Mouse (Mus musculus): ENCODE data around the gene Dio1. TPM values are rescaled to one million over a fixed set of nuclear protein-coding genes. Genes with fewer than 3 reads are reported as not detected.

Gene Dio1
- total RNA-seq, 1 experiment from 2014 or later: not detected

DNA sequence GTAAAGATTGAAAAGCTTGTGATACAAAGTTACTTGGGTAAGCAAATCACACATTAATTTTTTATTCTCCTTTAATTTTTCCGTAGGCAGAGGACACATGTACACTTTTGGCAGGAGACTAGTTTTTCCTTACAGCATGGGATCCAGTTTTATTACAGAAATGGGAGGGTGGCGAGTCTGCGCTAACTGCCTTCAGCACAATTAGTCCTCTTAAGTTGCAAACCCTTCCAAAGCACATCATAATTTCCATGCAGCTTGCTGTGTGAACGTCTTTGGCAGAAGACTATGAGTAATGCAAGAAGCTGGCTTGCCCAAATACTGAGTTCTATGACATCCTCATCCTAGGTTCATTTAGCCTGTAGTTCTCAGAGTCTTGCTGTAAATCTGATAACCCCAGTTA, 33.3 kb downstream of the Dio1 start:
- no peak for ATAC-seq (replicated peaks in 1 of 2; ENCODE audit: insufficient read depth in 1 of 2, low FRiP score in 2 of 2, low TSS enrichment in 1 of 2, low read depth in 1 of 2, poor library complexity in 2 of 2, severe bottlenecking in 2 of 2)

DNA sequence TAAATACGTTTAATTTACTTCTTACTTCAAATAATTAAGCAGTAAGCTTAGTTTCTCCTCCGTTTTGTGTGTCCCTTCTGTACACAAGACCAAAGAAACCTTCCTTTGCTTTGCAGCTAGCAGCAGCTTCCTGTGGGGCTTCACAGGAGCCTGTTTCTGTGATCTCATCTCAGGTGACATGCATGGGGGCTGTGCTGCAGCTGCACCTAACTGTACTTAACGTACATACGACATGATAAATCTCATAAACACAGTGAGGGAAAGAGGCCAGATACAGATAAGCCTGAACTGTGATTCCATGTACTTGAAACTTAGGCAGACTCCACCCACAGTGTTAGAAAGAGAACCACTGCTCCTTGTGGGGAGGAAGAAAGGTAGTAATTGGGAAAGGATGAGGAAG, 47.0 kb downstream of the Dio1 start:
- ATAC-seq (replicated peaks in 1 of 2; ENCODE audit: insufficient read depth in 1 of 2, low FRiP score in 2 of 2, low TSS enrichment in 1 of 2, low read depth in 1 of 2, poor library complexity in 2 of 2, severe bottlenecking in 2 of 2): no peak

DNA sequence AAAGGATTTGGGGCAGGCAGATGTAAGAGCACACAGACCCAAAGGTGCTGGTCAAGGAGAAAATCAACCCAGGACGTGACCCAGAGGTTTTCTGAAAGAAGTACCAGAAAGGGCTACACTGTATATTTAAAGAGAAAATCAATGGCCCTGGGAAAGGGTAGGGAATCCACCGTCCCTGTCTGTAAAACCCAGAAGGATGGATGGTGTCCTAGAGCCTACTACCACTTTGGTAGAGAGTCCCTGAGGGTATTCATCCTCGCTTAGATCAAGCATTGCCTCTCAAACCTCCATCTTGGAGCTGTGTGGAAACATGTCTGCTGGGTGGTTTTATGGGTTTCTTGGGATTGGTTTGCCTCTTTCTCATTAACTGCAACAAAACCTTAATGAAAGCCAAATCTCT, 52.6 kb downstream of the Dio1 start:
- no peak for ATAC-seq (replicated peaks in 1 of 2; ENCODE audit: insufficient read depth in 1 of 2, low FRiP score in 2 of 2, low TSS enrichment in 1 of 2, low read depth in 1 of 2, poor library complexity in 2 of 2, severe bottlenecking in 2 of 2)

DNA sequence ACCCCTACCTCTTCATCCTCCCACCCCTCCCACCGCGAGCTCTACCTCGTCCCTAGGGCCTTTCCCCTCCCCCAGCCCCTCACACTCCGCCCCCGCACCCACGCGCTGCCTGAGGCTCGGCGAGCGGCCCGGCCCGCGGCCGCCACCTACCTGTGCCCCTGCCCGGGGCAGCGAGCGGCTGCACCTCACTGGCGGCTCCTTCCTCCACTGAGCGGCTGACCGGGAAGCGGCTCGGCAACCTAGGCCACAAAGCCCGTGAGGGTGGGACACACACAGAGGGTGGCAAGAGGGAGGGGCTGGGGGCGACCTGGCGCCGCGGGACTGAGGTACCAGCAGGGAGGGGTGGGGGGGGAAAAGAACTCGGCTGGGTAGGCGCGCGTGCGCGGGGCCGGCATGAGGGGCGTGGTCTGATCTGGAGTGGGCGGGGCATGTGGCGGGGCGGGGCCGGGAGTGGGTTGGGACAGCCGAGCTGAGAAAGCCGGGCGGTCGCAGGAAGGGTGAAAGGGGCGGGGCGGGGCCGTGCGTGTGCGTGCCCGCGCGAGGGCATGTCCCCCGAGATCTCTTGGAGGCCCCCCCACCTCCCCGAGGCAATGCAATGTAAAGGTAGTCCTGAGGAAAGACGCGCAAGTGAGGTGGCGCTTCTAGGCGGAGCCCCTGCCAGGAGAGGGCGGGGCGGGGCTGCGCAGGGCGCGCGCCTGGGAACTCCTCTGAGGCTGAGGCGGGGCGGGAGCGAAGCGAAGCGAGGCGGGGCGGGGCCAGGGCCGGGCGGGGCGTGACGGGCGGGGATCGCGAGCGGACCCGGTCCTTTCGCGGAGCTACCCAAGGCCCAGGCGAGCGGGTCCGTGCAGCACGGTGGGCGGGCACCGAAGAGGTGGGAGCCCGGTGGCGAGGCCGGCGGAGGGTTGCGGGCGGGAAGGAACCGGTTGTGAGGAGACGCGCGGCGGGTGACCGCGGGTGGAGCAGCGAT, 53.6 kb downstream of the Dio1 start, which contains the start of the genes Lrrc42 and Hspb11:
Lrrc42 (minus strand) TSS at position 408 of the 967 bp plus-strand sequence.
Hspb11 (plus strand) TSS at position 469 of the 967 bp plus-strand sequence.
- peak; percentile 91 to 93 for ATAC-seq (replicated peaks in 1 of 2; ENCODE audit: insufficient read depth in 1 of 2, low FRiP score in 2 of 2, low TSS enrichment in 1 of 2, low read depth in 1 of 2, poor library complexity in 2 of 2, severe bottlenecking in 2 of 2)

DNA sequence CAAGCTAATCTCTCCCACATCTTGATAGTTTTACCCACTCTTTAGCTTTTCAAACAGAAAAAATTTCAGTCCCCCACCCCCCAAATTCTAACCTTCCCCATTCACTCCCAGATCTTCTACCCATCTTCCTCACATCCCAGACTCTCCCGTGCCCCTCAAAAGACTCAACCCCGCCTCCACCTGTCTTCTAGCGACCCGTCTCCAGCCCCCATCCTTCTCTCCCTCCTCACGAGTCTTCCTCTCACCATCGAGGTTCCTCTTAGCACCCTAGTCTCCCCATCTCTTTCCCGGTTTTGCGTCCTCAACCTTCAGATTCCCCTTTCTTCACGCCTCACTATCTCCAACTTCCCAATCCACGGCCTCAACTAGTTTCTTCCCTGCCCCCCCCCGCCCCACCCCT, 54.4 kb downstream of the Dio1 start:
- no peak for ATAC-seq (replicated peaks in 1 of 2; ENCODE audit: insufficient read depth in 1 of 2, low FRiP score in 2 of 2, low TSS enrichment in 1 of 2, low read depth in 1 of 2, poor library complexity in 2 of 2, severe bottlenecking in 2 of 2)

DNA sequence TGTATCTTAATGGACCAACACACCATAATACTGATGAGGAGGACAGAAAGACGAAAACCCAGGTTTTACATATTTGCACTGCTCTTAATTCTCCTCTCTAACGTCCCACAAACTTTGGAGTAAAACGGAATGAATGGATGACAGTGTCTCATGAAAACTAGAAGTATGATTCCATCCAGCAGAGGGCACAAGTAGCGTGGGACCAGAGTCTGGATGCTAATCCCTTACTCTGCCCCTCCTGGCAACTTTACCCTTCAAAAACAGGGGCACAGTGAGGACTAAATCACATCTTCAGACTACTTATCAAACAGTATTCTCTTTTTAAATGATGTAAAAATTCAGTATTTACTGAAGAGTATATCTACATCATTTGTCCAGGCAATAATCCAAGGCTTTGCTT, 56.5 kb downstream of the Dio1 start:
- ATAC-seq (replicated peaks in 1 of 2; ENCODE audit: insufficient read depth in 1 of 2, low FRiP score in 2 of 2, low TSS enrichment in 1 of 2, low read depth in 1 of 2, poor library complexity in 2 of 2, severe bottlenecking in 2 of 2): no peak

DNA sequence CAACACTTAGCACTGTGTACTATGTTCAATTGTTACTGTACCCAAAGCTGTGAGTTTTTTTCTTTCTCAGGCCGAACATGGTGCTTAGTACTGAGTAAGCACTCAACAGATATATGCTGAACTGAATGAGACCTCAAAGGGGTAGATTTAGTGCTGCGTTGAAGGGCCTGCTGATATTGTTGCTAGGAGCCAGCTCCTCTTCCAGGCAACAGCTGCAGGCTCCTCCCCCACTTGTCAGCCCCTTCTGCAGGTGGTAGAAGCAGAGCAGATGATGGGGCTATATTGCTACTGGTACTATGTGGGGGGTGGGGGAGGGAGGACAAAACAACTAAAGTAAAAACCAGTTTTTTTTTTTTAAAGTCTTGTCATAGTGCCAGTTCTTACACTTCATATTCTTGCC, 57.5 kb downstream of the Dio1 start:
- ATAC-seq (replicated peaks in 1 of 2; ENCODE audit: insufficient read depth in 1 of 2, low FRiP score in 2 of 2, low TSS enrichment in 1 of 2, low read depth in 1 of 2, poor library complexity in 2 of 2, severe bottlenecking in 2 of 2): no peak

DNA sequence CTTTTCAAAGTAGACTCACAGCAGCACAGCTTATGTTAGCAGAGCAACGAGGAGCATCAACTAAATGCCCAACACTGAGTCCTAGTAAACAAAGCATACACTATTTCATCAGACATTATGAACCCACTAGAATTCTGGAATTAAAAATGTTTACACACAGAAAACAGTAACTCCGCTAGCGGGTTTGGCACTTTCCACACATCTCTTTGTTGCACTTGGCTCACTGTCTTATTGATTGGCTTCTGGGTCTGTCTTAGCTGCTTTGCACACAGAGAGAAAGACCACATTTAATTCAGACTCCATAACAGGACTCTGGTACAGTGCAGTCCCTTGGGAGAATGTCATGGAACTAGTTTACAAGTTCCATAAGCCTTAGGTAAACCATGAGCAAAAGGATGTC, 58.9 kb downstream of the Dio1 start:
- no peak for ATAC-seq (replicated peaks in 1 of 2; ENCODE audit: insufficient read depth in 1 of 2, low FRiP score in 2 of 2, low TSS enrichment in 1 of 2, low read depth in 1 of 2, poor library complexity in 2 of 2, severe bottlenecking in 2 of 2)

DNA sequence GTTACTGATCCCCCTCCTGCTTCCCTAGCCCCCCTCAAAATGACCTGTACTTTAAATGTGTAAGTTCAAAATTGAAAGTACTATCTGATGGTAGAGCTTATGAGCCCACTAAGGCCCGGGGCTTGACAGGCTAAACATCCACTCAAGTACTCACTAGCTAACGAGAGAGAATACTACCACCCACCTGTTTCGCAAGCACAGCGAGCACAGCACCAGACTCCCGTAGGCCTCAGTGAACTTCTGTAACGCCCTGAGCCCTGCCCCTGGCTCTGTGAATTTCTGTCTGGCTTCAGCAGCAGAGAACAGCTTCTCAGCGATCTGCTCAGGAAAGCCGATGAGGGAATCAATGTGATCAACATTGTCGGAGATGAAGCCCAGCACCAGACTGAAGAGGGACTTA, 59.9 kb downstream of the Dio1 start:
- ATAC-seq (replicated peaks in 1 of 2; ENCODE audit: insufficient read depth in 1 of 2, low FRiP score in 2 of 2, low TSS enrichment in 1 of 2, low read depth in 1 of 2, poor library complexity in 2 of 2, severe bottlenecking in 2 of 2): no peak

DNA sequence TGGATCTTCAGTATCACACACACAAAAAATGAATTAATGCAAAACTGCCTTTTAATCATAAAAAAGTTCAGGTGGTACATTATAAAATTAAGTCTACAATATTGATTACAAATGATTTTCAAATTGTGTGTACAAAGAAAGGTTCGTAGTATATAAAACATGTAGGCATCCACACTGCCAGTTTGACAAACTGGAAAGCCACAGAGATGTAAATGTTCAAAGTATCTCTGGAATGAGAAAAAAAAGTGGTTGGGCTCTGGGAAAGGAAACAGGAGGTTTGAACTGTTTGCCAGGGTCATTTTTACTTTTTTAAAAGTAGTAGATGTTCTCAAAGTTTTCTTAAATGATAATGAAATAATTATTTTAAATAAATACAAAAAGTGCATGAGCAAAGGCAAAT, 60.9 kb downstream of the Dio1 start:
- no peak for ATAC-seq (replicated peaks in 1 of 2; ENCODE audit: insufficient read depth in 1 of 2, low FRiP score in 2 of 2, low TSS enrichment in 1 of 2, low read depth in 1 of 2, poor library complexity in 2 of 2, severe bottlenecking in 2 of 2)

DNA sequence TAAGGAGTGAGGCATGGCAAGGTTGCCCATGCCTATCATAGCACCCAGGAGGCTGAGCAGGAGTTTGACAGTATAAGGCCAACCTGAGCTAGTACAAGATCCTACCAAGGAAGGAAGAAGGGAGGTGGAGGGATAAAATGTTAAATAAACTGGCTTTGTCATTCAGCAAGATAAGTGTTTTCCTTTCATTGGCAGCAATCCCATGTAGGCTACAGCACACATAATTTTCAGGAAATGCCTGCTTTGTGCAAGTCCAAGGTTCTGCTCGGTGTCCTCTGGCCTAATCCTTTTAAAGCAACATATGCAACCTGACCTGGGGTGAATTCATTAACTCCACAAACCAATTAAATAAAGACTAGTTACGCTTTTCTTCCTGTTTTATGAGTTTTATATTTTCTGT, 61.6 kb downstream of the Dio1 start:
- no peak for ATAC-seq (replicated peaks in 1 of 2; ENCODE audit: insufficient read depth in 1 of 2, low FRiP score in 2 of 2, low TSS enrichment in 1 of 2, low read depth in 1 of 2, poor library complexity in 2 of 2, severe bottlenecking in 2 of 2)

DNA sequence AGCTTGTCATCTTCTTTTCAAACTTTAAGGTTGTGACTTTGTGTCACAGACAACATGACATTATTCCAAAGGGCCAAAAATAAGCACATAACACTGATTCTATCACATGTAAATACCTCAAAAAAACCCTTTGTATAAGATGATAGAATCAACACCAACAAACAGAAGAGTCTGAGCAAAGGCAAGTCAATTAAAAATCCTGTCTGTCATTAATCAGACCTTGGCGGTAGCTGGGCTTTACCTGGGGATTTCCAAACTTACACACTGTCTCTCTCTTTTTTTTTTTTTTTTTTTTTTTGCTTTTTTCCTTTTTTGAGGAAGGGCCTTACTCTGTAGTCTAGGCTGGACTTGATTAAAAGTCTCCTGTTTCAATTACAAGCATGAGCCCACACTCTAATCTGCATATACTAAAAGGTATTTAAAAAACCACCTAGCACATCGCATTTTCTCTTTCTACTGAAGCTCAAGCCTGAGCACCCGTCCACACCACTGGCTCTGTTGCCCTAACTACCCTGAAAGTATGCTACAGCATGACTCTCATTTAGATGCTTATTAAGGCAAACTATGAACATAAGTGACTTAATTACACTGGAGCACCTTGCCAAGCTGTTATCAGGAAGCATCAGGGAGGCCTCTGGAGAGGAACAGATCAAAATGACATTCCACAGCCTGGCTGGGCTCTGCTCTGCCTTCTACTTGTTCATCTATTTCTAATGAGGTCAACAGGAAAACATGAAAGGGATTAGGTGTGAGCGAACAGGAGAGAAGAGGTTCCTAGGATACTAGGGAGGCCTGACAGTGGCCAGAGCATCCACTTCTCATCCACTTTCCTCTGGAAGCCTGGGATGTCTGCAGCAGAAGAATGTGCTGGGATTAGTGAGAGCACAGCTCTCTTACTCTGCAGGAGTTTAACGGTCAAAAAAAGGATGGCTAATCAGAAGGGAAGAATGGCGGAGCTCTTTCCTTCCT, 63.3 kb downstream of the Dio1 start:
- no peak for ATAC-seq (replicated peaks in 1 of 2; ENCODE audit: insufficient read depth in 1 of 2, low FRiP score in 2 of 2, low TSS enrichment in 1 of 2, low read depth in 1 of 2, poor library complexity in 2 of 2, severe bottlenecking in 2 of 2)

Other genes starting within 250 kb of the Dio1 start
- 36.6 and 39.7 TPM in 2 replicates for gene Mrpl37, start 240.3 kb downstream of the Dio1 start, total RNA-seq (2017)
- gene Cyb5rl, start 240.2 kb downstream of the Dio1 start, total RNA-seq (2017): 5.4 and 6.2 TPM in 2 replicates
- gene Cdcp2, start 210.3 kb downstream of the Dio1 start, total RNA-seq (2017): not detected in 2 replicates
- gene Tmem59, start 128.8 kb downstream of the Dio1 start, total RNA-seq (2017): 165 and 184 TPM in 2 replicates
- 15.3 and 271 TPM in 2 replicates for gene Tceanc2, start 128.1 kb downstream of the Dio1 start, total RNA-seq (2017)
- gene Ldlrad1, start 98.0 kb downstream of the Dio1 start, total RNA-seq (2017): 1.1 TPM in 1 of 2 replicates, not detected in the other
- 9.1 and 11.2 TPM in 2 replicates for gene Lrrc42, start 53.6 kb downstream of the Dio1 start, total RNA-seq (2017)
- gene Hspb11, start 53.6 kb downstream of the Dio1 start, total RNA-seq (2017): 27.2 and 33.6 TPM in 2 replicates
- gene Yipf1, start 7.2 kb upstream of the Dio1 start, total RNA-seq (2017): 33.2 and 39.1 TPM in 2 replicates
- gene Ndc1, start 60.6 kb upstream of the Dio1 start, total RNA-seq (2017): 33.0 and 45.3 TPM in 2 replicates
- not detected in 2 replicates for gene Glis1, start 127.4 kb upstream of the Dio1 start, total RNA-seq (2017)